Mouse (Mus musculus) stomach, postnatal 0 days (tissue): ENCODE data around the gene Dstn.

Experiments used
- CTCF ChIP-seq: IDR thresholded peaks from 2 replicates; pipeline ENCODE4 v1.5.1; 2016; ENCODE audit warnings: antibody characterized with exemption, low read depth, mild to moderate bottlenecking, moderate library complexity
- EP300 ChIP-seq: optimal IDR thresholded peaks from 2 replicates; pipeline ENCODE3; 2016; ENCODE audit warnings: antibody characterized with exemption

DNA sequence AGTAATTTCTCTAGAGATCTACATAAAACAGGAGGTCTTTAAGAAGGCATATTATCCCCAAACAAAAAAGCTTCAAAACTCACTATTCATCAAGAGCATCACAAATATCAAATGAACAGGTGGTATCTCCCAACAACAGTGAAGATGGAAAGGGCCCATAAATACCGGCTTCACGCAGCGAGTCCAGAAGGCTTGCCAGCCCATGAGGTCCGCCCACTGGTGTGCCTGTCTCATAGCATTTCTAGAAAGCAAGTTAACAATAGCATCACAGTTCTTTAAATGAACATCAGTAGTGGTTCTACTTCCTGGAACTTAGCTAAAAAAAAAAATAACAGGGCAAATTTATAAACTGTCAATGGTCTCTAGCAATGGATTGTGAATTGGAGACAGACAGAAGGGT is 33.1 kb upstream of the Dstn start:
- no peak for TF ChIP-seq CTCF
- no peak for TF ChIP-seq EP300
